Mouse (Mus musculus) forebrain, embryonic 14.5 days (tissue): ENCODE measurements around the gene Dgki. TPM values are rescaled to one million over a fixed set of nuclear protein-coding genes. Genes with fewer than 3 reads are reported as not detected.

Experiments used
- ATAC-seq: fragments of 200-750 bp; cut with Nextera tagmentation; 2 replicates; pipeline ENCODE4 v1.8.0; 2017; ENCODE audit warnings: mild to moderate bottlenecking, moderate library complexity
- DNase-seq: peaks from one replicate; pipeline ENCODE4 v3.0.0-alpha.2; 2015; ENCODE audit warnings: low spot score
- H3K27ac ChIP-seq: fragments of 300-500 bp; sonication (generic); 2 replicates; pipeline ENCODE4 v1.5.1; 2014; ENCODE audit warnings: low read depth, mild to moderate bottlenecking, control low read depth, low read length, moderate library complexity
- H3K27me3 ChIP-seq: fragments of 300-500 bp; sonication (generic); replicated peaks from 2 replicates; pipeline ENCODE4 v1.6.1; 2014; ENCODE audit warnings: low read length, control low read depth, mixed read lengths; ENCODE audit not compliant: control insufficient read depth, insufficient read depth
- H3K36me3 ChIP-seq: fragments of 300-500 bp; sonication (generic); 2 replicates; pipeline ENCODE4 v1.6.1; 2014; ENCODE audit warnings: low read length, control low read depth; ENCODE audit not compliant: control insufficient read depth, insufficient read depth
- H3K4me1 ChIP-seq: fragments of 300-500 bp; sonication (generic); 2 replicates; pipeline ENCODE4 v1.6.1; 2014; ENCODE audit warnings: antibody characterized with exemption, low read length, control low read depth; ENCODE audit not compliant: control insufficient read depth, insufficient read depth
- H3K4me2 ChIP-seq: fragments of 300-500 bp; sonication (generic); 2 replicates; pipeline ENCODE4 v1.6.1; 2014; ENCODE audit warnings: mild to moderate bottlenecking, control low read depth, low read length
- H3K4me3 ChIP-seq: fragments of 300-500 bp; sonication (generic); 2 replicates; pipeline ENCODE4 v1.5.1; 2014; ENCODE audit warnings: low read depth, low read length, control low read depth
- H3K9ac ChIP-seq: fragments of 300-500 bp; sonication (generic); 2 replicates; pipeline ENCODE4 v1.6.1; 2014; ENCODE audit warnings: mild to moderate bottlenecking, low read length, control low read depth, moderate library complexity
- H3K9me3 ChIP-seq: fragments of 300-500 bp; sonication (generic); replicated peaks from 2 replicates; pipeline ENCODE4 v1.6.1; 2016; ENCODE audit warnings: low read length, control low read depth, mixed read lengths; ENCODE audit not compliant: control insufficient read depth
- WGBS: fragments of 180-500 bp; shearing (Covaris S2); extraction: QIAGEN DNeasy Blood & Tissue Kit; methylation state at CpG from one replicate; pipeline ENCODE4 v1.1.7; 2014; 5-methylcytosine and 5-hydroxymethylcytosine counted together
- polyA plus RNA-seq: library from polyadenylated mRNA; unstranded; fragments of >200 nt; fragmentation: Nextera tagmentation; extraction: Ambion mirVana; gene quantifications from 2 replicates; pipeline ENCODE4 v1.2.1, GENCODE M21; 2014

Gene Dgki
- polyA plus RNA-seq, 1 experiment from 2014 or later = 3.8 TPM

DNA sequence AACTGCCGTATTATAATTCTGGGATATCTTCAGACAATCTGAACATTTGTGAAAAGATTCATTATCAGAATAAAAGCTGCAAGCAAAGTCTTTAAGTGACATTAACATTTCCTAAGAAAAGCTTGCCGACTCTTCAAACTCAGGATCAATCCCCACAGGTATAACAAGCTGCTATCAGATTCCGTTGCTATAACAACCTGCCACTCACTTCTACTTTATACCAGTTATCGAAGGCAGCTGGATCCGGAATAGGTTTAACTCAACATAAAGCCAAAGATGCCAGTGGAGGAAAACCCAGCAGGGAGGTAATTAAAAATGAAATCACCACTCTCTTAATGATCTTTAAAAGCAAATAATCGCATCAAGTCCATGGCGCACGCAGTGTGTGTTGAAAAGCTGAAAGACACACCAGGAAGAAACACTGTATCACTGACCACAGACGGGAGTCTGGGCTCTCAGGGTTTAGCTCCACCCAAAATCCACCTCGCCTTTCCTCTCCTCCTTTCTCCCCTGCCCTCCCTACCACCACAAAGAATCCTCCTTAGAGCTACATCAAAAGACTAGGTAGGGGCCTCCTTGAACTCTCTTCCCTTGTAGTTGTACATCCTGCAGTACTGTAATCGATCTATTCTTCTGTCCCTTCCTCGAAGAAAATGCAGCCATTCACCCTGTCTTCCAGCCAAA lies 128.7 kb downstream of the Dgki start:
- peak; percentile 61 for DNase-seq
- no peak overlapping the region for H3K4me3 ChIP-seq
- ATAC-seq = peak; percentile 62; the same call in 1 of the 2 replicates
- H3K9me3 ChIP-seq = no peaks in the 10 kb centered on the region
- no peak overlapping the region for H3K4me2 ChIP-seq
- H3K27ac ChIP-seq = peak overlapping the region; percentile 49
- no peaks in the 10 kb centered on the region for H3K36me3 ChIP-seq
- H3K27me3 ChIP-seq = no peaks in the 10 kb centered on the region
- 35% methylated on average over 12 of the region's 12 CpGs for WGBS
- H3K4me1 ChIP-seq = no peaks in the 10 kb centered on the region
- no peak overlapping the region for H3K9ac ChIP-seq

DNA sequence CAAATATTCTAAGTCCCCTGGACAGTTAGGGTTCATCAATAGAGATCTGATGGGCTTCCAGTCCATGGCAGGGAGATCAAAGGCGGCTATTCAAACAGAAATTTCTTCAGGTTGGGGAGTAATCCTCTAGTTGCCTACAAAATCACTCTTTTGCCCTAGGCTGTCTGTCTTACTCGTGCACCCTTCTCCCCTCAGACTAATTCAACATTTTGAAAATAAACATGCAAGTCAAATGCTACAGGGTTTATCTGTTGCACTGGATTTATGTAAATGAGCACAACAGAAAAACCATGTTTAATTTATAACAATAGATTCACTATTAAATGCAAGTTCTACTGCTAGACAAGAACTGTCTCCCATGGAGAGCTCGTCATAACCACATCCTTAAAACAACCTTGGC lies 141.1 kb downstream of the Dgki start:
- no peaks in the 10 kb centered on the region for H3K27me3 ChIP-seq
- no peak overlapping the region for H3K4me2 ChIP-seq
- H3K9me3 ChIP-seq = no peaks in the 10 kb centered on the region
- ATAC-seq (no peak), DNase-seq (no peak)
- H3K9ac ChIP-seq = no peak overlapping the region
- no peaks in the 10 kb centered on the region for H3K4me1 ChIP-seq
- H3K4me3 ChIP-seq = no peak overlapping the region
- WGBS = 59% methylated on average over 3 of the region's 3 CpGs
- no peaks in the 10 kb centered on the region for H3K36me3 ChIP-seq
- no peak overlapping the region for H3K27ac ChIP-seq

DNA sequence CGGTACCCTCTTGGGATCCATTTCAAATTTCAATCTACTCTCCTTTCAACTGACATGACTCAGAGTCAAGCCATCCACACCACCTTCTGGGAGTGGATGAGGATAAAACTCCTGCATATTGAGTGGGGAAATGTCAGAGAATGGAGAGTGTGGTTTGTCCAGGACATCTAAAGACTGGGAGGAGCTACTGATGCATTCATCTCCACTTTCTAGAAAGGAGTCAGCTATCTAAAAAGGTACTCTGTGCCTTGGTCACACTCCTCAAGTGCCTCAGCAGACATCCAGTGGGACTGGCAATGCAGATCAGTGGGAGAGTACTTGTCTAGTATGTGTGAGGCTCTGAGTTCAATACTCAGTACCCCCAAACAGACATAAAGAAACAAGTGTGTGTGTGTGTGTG lies 145.9 kb downstream of the Dgki start:
- 93% methylated on average over 1 of the region's 1 CpGs for WGBS
- no peaks in the 10 kb centered on the region for H3K9me3 ChIP-seq
- no peak overlapping the region for H3K27ac ChIP-seq
- H3K27me3 ChIP-seq = no peaks in the 10 kb centered on the region
- ATAC-seq (no peak), DNase-seq (no peak)
- no peak overlapping the region for H3K4me3 ChIP-seq
- no peak overlapping the region for H3K4me2 ChIP-seq
- H3K36me3 ChIP-seq = no peaks in the 10 kb centered on the region
- H3K9ac ChIP-seq = no peak overlapping the region
- no peaks in the 10 kb centered on the region for H3K4me1 ChIP-seq

DNA sequence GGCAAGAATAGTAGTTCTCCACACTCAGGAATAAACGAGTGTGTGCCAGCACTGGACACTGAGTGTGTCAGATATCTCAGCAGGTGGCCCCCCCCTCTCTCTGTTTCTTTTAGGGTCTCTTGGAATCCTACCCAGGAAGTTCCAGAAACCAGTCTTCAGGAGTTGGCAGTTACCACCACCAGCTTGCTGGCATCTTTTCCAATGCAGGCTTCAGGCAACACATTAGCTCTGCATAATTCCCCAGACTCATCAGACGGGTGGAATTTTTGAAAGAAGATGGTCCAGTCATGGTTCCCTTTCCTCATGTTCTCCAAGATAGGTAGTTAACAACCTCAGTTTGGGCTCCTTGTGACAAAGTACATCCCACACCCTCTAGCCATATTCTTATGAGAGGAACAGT lies 149.5 kb downstream of the Dgki start:
- Histone ChIP-seq H3K9ac (no peak overlapping the region), H3K4me1 (no peaks in the 10 kb centered on the region), H3K4me2 (no peak overlapping the region), H3K9me3 (no peaks in the 10 kb centered on the region), H3K36me3 (no peaks in the 10 kb centered on the region), H3K4me3 (no peak overlapping the region), H3K27me3 (no peaks in the 10 kb centered on the region), H3K27ac (no peak overlapping the region)
- ATAC-seq (no peak), DNase-seq (no peak)
- 73% methylated on average over 2 of the region's 2 CpGs for WGBS

DNA sequence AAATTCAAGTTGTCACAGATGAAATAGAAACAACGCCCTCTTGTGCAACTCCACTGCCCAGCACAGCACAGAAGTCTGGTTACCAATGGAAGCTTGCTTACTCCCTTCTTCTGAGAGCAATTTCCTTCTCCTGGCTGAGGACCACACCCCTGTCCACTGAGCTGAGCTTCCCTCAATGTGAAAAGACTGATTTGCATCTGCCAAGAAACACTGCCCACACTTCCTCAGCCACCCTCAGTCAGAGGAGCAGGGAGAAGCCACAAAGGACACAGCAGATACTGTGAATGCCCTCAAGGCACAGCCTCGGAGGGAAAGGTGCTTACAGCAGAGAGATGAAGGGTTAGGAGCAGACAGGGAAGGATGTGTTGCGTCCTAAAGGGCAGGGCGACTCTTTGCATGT lies 149.9 kb downstream of the Dgki start:
- WGBS = 76% methylated on average over 4 of the region's 4 CpGs
- no peak for ATAC-seq
- no peaks in the 10 kb centered on the region for H3K27me3 ChIP-seq

DNA sequence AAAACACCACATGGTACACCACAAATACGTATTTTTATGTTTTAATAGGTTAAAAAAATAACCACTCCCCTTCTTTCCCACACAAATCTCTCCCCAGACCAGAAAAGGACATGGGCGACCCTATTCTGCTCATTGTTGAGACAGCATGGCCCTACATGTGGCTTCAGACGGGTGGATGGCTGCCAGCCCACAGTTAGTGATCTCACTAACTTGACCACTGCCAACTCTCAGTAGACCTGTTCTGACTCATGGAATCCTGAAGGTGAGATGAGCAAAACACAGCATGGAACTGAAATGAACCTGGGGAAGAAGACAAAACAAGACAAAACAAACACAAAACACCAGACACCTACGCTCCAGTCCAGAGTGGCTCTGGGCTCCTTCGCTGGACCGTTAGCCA lies 150.8 kb downstream of the Dgki start:
- ATAC-seq (no peak), DNase-seq (no peak)
- 87% methylated on average over 6 of the region's 6 CpGs for WGBS
- Histone ChIP-seq H3K27me3 (no peaks in the 10 kb centered on the region), H3K36me3 (no peaks in the 10 kb centered on the region), H3K9ac (no peak overlapping the region), H3K9me3 (no peaks in the 10 kb centered on the region), H3K27ac (no peak overlapping the region), H3K4me2 (no peak overlapping the region), H3K4me3 (no peak overlapping the region), H3K4me1 (no peaks in the 10 kb centered on the region)

More for the DNA sequence above, 149.9 kb downstream of the Dgki start:
- H3K36me3 ChIP-seq = no peaks in the 10 kb centered on the region
- no peak for DNase-seq
- no peak overlapping the region for H3K27ac ChIP-seq
- H3K4me3 ChIP-seq = no peak overlapping the region
- H3K9ac ChIP-seq = no peak overlapping the region
- H3K4me1 ChIP-seq = no peaks in the 10 kb centered on the region
- no peak overlapping the region for H3K4me2 ChIP-seq
- no peaks in the 10 kb centered on the region for H3K9me3 ChIP-seq

DNA sequence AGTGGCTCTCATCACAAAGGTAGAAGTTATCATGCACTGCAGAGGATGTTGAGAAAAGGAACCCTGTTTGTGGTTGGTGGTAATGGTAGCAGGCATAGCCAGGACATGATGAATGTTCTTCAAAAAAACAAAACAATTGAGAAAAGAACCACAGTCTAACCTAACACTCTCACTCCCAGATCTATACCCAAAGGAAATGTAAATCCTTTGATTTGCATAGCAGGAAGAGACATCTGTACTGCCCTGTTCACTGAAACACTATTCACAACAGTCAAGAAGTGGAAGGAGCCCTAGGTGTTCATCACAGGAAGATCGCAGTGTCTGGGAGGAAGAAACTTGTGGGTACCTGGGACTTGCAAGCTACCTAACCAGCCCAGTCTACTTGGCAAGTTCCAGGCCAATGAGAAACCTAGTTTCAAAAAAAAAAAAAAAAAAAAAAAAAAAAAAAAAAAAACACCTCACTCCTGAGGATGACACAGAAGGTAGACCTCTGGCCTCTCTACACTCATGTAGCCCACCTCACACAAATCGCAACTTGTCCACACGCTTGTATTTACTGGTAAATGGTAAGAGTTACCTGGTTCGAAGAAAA lies 152.5 kb downstream of the Dgki start:
- Histone ChIP-seq H3K4me1 (peaks cover 9% of the 10 kb centered on the region), H3K9me3 (no peaks in the 10 kb centered on the region), H3K36me3 (no peaks in the 10 kb centered on the region), H3K27me3 (no peaks in the 10 kb centered on the region), H3K4me2 (no peak overlapping the region), H3K9ac (no peak overlapping the region), H3K4me3 (no peak overlapping the region), H3K27ac (no peak overlapping the region)
- DNase-seq = no peak
- 91% methylated on average over 4 of the region's 4 CpGs for WGBS
- ATAC-seq = no peak

DNA sequence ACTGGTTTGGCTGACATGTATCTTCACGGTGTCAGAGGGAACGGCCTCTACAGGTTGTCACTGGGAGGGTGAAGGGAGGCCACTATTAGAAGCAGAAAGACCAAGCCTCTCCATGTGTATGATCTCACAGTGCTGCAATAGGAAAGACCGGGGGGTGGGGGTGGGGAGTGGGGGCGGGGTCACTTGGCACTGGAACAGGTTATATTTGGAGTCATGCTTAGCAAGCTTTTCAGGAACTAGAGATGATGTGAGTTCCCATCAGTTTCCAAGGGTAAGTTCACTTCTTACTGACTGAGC lies 156.2 kb downstream of the Dgki start:
- H3K4me3 ChIP-seq = no peak overlapping the region
- H3K4me2 ChIP-seq = no peak overlapping the region
- ATAC-seq (no peak), DNase-seq (no peak)
- peaks cover 9% of the 10 kb centered on the region for H3K4me1 ChIP-seq
- WGBS = 76% methylated on average over 4 of the region's 4 CpGs
- no peaks in the 10 kb centered on the region for H3K36me3 ChIP-seq
- no peaks in the 10 kb centered on the region for H3K27me3 ChIP-seq
- H3K9ac ChIP-seq = no peak overlapping the region
- H3K27ac ChIP-seq = 0 out of 2 replicates have a peak overlapping the region, but pooled peaks have one; percentile 39
- no peaks in the 10 kb centered on the region for H3K9me3 ChIP-seq

DNA sequence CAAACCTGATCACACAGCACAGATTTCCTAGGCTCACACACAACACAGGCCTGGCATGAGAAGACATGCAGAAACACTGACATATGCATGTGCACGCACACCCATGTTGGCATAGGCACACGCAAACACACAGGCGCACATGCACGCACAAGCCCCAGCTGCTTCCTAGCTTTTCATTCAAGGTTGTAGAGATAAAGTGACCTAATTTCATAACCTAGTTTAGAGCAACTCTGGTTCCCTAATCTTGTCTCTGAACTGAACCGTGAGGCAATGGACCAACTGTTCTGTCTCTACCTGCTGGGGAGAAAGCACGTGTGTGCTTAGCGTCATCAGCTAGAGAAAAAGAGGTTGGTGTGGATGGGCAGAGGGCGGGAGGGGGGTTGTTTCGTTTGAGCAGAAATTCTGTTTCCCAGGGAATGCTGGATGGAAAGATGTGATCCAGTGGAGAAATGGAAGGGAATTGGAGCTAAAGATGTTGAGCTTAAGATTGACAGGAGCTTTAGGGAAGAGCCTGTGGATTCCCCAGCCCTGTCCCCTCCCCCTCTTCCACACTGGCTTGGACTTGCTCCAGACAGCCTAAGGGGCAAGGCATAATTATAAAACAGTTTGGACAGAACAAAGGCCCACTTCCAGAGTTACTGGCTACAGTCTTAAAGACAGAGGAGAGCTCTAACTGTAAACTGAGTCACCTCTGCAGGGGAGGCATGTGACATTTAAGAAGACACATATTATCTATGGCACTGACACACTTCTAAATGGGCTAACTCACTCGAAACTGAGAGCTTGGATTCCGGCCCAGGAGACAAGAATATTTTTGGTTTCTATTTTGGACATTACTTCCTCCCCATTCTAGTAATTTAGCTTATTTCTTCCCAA lies 156.8 kb downstream of the Dgki start:
- Histone ChIP-seq H3K27ac (peak overlapping the region; percentile 39; the same call in 1 of the 2 replicates), H3K4me3 (no peak overlapping the region), H3K36me3 (no peaks in the 10 kb centered on the region), H3K27me3 (no peaks in the 10 kb centered on the region), H3K4me2 (no peak overlapping the region), H3K9ac (no peak overlapping the region), H3K9me3 (no peaks in the 10 kb centered on the region), H3K4me1 (peaks cover 9% of the 10 kb centered on the region)
- WGBS = 73% methylated on average over 11 of the region's 11 CpGs
- peak; percentile 74 for ATAC-seq
- peak; percentile 36 for DNase-seq
